Mouse (Mus musculus) liver, embryonic 14.5 days (tissue): ENCODE data around the gene Folr1. TPM values are rescaled to one million over a fixed set of nuclear protein-coding genes. Genes with fewer than 3 reads are reported as not detected.

Experiments
- ATAC-seq: fragments of 200-750 bp; cut with Nextera tagmentation; 2 replicates; pipeline ENCODE4 v1.8.0; 2017; ENCODE audit warnings: moderate number of reproducible peaks, mild to moderate bottlenecking, moderate library complexity; ENCODE audit not compliant: insufficient read depth
- DNase-seq, 3 experiments: peaks; one replicate each; pipeline ENCODE4 v3.0.0-alpha.2; 2012 to 2013; ENCODE audit warnings: low read depth in 3 of 3, low spot score in 3 of 3
- H3K27ac ChIP-seq: fragments of 300-500 bp; sonication (generic); 2 replicates; pipeline ENCODE4 v1.5.1; 2014; ENCODE audit warnings: moderate library complexity, mild to moderate bottlenecking, control low read depth, inconsistent platforms
- H3K27me3 ChIP-seq: fragments of 300-500 bp; sonication (generic); 2 replicates; pipeline ENCODE4 v1.6.1; 2014; ENCODE audit warnings: mild to moderate bottlenecking, low read length, moderate library complexity; ENCODE audit not compliant: control insufficient read depth, insufficient read depth
- H3K36me3 ChIP-seq: fragments of 300-500 bp; sonication (generic); replicated peaks from 2 replicates; pipeline ENCODE4 v1.6.1; 2014; ENCODE audit warnings: low read depth; ENCODE audit not compliant: control insufficient read depth, insufficient read depth
- H3K4me1 ChIP-seq, 2 experiments: fragments of 200-500 bp in 1 of 2; fragments of 300-500 bp in 1 of 2; sonication (generic) in 1 of 2; replicated peaks; 2 replicates each; pipeline ENCODE4 v1.6.1; 2012 to 2014; ENCODE audit warnings: antibody characterized with exemption in 1 of 2, inconsistent platforms in 1 of 2, low read length in 1 of 2; ENCODE audit not compliant: control insufficient read depth in 2 of 2, insufficient read depth in 2 of 2
- H3K4me2 ChIP-seq: fragments of 300-500 bp; sonication (generic); 2 replicates; pipeline ENCODE4 v1.6.1; 2014; ENCODE audit warnings: low read depth, mild to moderate bottlenecking, control low read depth, moderate library complexity
- H3K4me3 ChIP-seq, 2 experiments: fragments of 200-500 bp in 1 of 2; fragments of 300-500 bp in 1 of 2; sonication (generic) in 1 of 2; 2 replicates each; pipeline ENCODE4 v1.5.1; 2012 to 2014; ENCODE audit warnings: low read depth in 2 of 2, low read length in 2 of 2, mild to moderate bottlenecking in 2 of 2, control low read depth in 1 of 2, inconsistent platforms in 1 of 2, moderate library complexity in 1 of 2; ENCODE audit not compliant: insufficient read depth in 1 of 2
- H3K9ac ChIP-seq: fragments of 300-500 bp; sonication (generic); replicated peaks from 2 replicates; pipeline ENCODE4 v1.6.1; 2014; ENCODE audit warnings: mild to moderate bottlenecking, control low read depth, moderate library complexity
- H3K9me3 ChIP-seq: fragments of 300-500 bp; sonication (generic); 2 replicates; pipeline ENCODE4 v1.6.1; 2016; ENCODE audit warnings: low read length, mixed read lengths; ENCODE audit not compliant: control insufficient read depth
- CTCF ChIP-seq: IDR thresholded peaks from 2 replicates; pipeline ENCODE4 v1.5.1; 2016; ENCODE audit warnings: antibody characterized with exemption, low read depth, control low read depth
- EP300 ChIP-seq: IDR thresholded peaks from 2 replicates; pipeline ENCODE4 v1.6.1; 2016; ENCODE audit warnings: antibody characterized with exemption, low read depth
- WGBS: fragments of 180-500 bp; shearing (Covaris S2); extraction: QIAGEN DNeasy Blood & Tissue Kit; methylation state at CpG from one replicate; pipeline ENCODE4 v1.1.7; 2014; ENCODE audit not compliant: insufficient replicate concordance; 5-methylcytosine and 5-hydroxymethylcytosine counted together
- polyA plus RNA-seq, 2 experiments: library from polyadenylated mRNA; depleted of rRNA in 1 of 2; stranded (reverse) in 1 of 2; unstranded in 1 of 2; fragments of >200 nt; fragmentation: Nextera tagmentation in 1 of 2; extraction: Ambion mirVana in 1 of 2; gene quantifications; 2 replicates each; pipeline versions ENCODE4 v1.2.1 to v1.2.3; 2012 to 2014

Gene Folr1
- polyA plus RNA-seq, 2 experiments = 0.33 TPM; not detected in 1

DNA sequence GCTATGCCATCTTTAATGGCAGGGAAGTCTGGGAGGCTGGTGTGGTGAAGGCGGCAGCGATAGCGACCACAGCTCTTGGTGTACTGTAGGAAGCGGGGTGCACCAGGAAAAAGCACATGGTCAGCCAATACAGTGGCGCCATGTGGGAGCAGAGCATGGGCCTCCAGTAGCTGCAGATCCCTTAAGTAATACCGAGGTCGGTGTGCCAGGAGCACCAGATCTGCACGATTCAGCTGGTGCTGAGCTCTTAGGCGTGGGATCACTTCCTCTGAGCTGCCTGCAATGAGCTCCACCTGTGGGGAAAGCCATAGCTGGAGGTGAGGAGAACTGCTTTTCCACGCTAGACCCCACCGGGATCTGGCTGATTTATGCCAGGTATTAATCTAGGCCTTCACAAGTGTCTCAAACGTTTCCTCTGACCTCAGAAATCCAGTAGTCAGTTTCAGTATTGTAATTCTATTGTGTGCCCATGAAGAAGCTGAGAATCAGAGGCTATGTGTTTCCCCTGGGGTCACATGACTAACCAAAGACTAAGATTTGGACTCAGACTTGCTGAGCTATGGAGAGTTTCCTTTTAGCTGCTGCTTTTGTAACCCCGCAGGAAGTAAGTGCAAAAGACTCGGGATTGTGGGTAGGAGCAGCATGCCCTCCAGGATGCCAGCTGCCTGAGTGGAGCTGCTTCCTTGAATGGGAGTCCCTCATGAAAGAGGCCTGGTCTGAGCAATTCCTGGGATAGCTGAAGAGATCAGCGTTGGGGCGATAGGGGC lies 29.9 kb upstream of the Folr1 start:
- Histone ChIP-seq H3K27ac (no peak overlapping the region), H3K4me3 (no peak overlapping the region), H3K9ac (no peak overlapping the region), H3K4me2 (no peak overlapping the region), H3K27me3 (no peaks in the 10 kb centered on the region), H3K9me3 (no peaks in the 10 kb centered on the region), H3K36me3 (no peaks in the 10 kb centered on the region; the same call in 1 of the 2 replicates), H3K4me1 (peaks cover 12 to 13% of the 10 kb centered on the region in 2 experiments)
- ATAC-seq = no peak
- 81% methylated on average over 16 of the region's 16 CpGs for WGBS
- no peak for DNase-seq
- TF ChIP-seq EP300 (no peak), CTCF (no peak)

DNA sequence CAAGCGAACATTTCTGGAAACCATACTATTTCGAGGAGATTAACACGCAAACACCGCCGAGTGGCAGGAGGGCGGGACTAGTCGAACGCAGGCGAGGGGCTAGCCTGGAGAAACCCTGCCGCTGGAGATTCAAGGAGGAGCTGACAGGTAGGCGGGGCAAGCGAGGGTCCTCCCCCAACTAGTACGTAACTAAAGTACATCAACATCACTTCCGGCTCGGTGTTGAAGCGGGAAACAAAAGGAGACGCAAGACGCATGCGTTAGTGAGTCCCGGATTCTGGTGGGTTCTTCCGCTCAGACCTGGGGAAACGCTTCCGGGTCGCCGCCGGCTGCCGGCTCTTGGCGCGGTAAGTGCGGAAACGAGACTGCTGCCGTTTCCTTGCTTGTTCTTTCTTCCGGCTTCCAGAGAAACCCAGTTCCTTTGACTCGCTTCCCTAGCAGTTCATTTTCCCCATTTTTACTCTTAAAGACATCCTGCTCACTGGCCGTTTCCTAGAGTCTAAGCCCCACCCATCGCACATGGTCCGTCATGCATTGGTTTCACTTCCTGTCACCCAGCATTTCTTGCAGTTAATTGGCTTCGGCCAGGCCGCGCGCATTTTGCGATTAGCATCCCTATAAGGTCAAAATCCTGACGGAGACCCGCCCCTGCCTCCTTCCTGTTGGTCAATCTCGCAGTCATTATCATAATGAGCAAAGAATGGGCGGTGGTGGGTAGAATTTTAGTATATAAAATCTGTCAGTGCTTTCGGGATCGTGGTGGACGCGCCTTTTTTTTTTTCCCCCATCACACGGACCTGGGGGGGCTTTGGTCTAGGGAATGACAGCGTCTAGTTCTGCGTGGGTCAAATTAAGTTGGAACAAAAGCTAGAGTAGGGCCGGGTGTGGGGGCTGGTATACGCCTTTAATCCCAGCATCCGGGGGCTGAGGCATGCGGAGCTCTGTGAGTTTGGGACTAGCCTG lies 25.8 kb upstream of the Folr1 start:
- under 1% methylated on average over 57 of the region's 57 CpGs for WGBS
- no peaks in the 10 kb centered on the region for H3K9me3 ChIP-seq
- ATAC-seq (peak; percentile 97), DNase-seq (peak; percentile 99 to 100 (median 99))
- H3K4me1 ChIP-seq = peaks cover 7 to 9% of the 10 kb centered on the region in 2 experiments
- TF ChIP-seq CTCF (no peak), EP300 (0 out of 2 replicates have a peak, but pooled peaks have one; percentile 46)
- peak overlapping the region; percentile 96 for H3K4me2 ChIP-seq
- peak overlapping the region; percentile 86 for H3K27ac ChIP-seq
- H3K36me3 ChIP-seq = no peaks in the 10 kb centered on the region; the same call in 1 of the 2 replicates
- H3K4me3 ChIP-seq = peak overlapping the region; percentile 70 to 86
- peak overlapping the region; percentile 83 for H3K9ac ChIP-seq
- H3K27me3 ChIP-seq = no peaks in the 10 kb centered on the region

DNA sequence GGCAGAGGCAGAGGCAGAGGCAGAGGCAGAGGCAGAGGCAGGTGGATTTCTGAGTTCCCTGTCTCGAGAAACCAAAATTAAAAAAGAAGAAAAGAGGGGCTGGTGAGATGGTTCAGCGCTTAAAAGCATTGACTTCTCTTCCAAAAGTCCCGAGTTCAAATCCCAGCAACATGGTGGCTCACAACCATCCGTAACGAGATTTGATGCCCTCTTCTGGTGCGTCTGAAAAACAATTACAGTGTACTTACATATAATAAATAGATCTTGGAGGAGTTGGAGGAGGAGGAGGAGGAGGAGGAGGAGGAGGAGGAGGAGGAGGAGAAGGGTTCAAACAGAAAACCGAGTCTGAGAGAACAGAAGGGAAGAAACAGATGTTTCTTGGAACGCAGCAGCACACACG lies 25.1 kb upstream of the Folr1 start:
- no peak for ATAC-seq
- H3K27ac ChIP-seq = peak overlapping the region; percentile 26

DNA sequence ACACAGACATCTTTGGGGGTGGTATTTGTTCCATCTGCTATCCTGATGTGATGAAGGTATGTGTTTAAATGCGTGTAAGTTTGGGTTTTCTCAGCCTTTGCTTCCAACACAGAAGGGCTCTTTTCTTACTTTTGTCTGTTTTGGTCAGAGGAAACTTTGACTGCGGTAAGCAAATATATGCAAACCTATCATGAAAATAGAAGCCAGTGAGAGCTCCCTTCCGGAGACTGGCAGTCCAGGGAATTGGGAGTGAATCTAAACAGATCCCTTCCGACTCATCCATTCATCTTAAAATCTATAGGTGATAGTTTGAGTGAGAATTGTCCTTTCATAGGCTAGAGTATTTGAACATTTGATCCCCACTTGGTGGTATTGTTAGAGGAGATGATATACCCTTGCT lies 17.9 kb upstream of the Folr1 start:
- DNase-seq (no peak), ATAC-seq (no peak)
- 56% methylated on average over 4 of the region's 4 CpGs for WGBS
- H3K36me3 ChIP-seq = no peaks in the 10 kb centered on the region
- TF ChIP-seq EP300 = no peak
- no peak for TF ChIP-seq CTCF
- H3K4me1 ChIP-seq = no peaks in the 10 kb centered on the region
- no peak overlapping the region for H3K4me3 ChIP-seq
- H3K9ac ChIP-seq = no peak overlapping the region
- no peaks in the 10 kb centered on the region for H3K27me3 ChIP-seq
- no peaks in the 10 kb centered on the region for H3K9me3 ChIP-seq
- no peak overlapping the region for H3K27ac ChIP-seq
- no peak overlapping the region for H3K4me2 ChIP-seq

More for the DNA sequence above, 25.1 kb upstream of the Folr1 start:
- WGBS = 27% methylated on average over 9 of the region's 9 CpGs
- TF ChIP-seq CTCF = no peak
- no peak for TF ChIP-seq EP300
- Histone ChIP-seq H3K4me1 (peaks cover 7 to 9% of the 10 kb centered on the region in 2 experiments), H3K27me3 (no peaks in the 10 kb centered on the region), H3K9me3 (no peaks in the 10 kb centered on the region), H3K36me3 (no peaks in the 10 kb centered on the region; the same call in 1 of the 2 replicates), H3K9ac (peak overlapping the region; percentile 40), H3K4me2 (peak overlapping the region; percentile 96), H3K4me3 (peak overlapping the region; percentile 70 to 86)
- no peak for DNase-seq
